Mouse (Mus musculus): ENCODE data around the gene Bglap. TPM values are rescaled to one million over a fixed set of nuclear protein-coding genes. Genes with fewer than 3 reads are reported as not detected.
A peak's percentile ranks its signal among the peaks of the same experiment; 100 is the strongest.
"Not testable (repeated sequence)": the region's sequence is repeated elsewhere in the genome, so short reads cannot be mapped to it uniquely, and the experiment has no call there.

Bglap gene
- not detected in 2 replicates for polyA plus RNA-seq (2011; ENCODE audit: insufficient read length, low read depth, missing spikeins)

DNA sequence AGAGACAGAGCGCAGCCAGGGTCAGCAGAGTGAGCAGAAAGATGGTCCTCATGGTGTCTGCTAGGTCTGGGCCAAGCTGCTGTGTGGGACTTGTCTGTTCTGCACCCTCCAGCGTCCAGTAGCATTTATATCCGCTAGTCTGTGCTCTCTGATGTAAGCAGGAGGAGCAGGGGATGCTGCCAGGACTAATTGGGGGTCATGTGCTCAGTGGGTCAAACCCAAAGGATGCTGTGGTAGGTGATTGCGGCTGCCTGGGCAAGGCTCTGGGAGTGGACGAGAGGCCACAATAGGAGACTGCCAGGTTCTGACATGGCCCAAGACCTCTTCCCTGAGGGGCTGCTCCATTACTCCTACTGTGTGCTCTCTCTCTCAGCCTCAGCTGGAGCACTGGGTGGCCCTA, at the start of gene Bglap:
Bglap (minus strand) TSS at position 101 of the 400 bp plus-strand sequence.
- Histone ChIP-seq H3K27ac (ENCODE audit: insufficient read depth, low read length) (no peak within 1 kb of the TSS), H3K4me1 (ENCODE audit: control insufficient read depth, insufficient read depth, low read length) (no peaks in the 10 kb centered on the region), H3K4me3 (ENCODE audit: insufficient read depth, low read length) (no peak within 1 kb of the TSS)
- TF ChIP-seq POLR2A (IDR thresholded peaks at IDR 0.05; ENCODE audit: low read depth, low read length), result no peak
- no peak for TF ChIP-seq CTCF (IDR thresholded peaks at IDR 0.05; ENCODE audit: borderline replicate concordance, insufficient read depth, low read length)

GRCm38 (mm10) chr3:88428639-88429038, 44.4 kb upstream of the Bglap start:
- not testable (repeated sequence) for H3K27ac ChIP-seq (ENCODE audit: insufficient read depth, low read length); H3K4me3 ChIP-seq (ENCODE audit: insufficient read depth, low read length); H3K4me1 ChIP-seq (ENCODE audit: control insufficient read depth, insufficient read depth, low read length)

GRCm38 (mm10) chr3:88427342-88427905, 43.2 kb upstream of the Bglap start:
- Histone ChIP-seq H3K4me3 (ENCODE audit: insufficient read depth, low read length) (no peak overlapping the region), H3K4me1 (ENCODE audit: control insufficient read depth, insufficient read depth, low read length) (no peaks in the 10 kb centered on the region), H3K27ac (ENCODE audit: insufficient read depth, low read length) (no peak overlapping the region)
- TF ChIP-seq CTCF (IDR thresholded peaks at IDR 0.05; ENCODE audit: borderline replicate concordance, insufficient read depth, low read length), result no peak
- no peak for TF ChIP-seq POLR2A (IDR thresholded peaks at IDR 0.05; ENCODE audit: low read depth, low read length)

- H3K27ac ChIP-seq (ENCODE audit: insufficient read depth, low read length), result no peak overlapping the region
- H3K4me1 ChIP-seq (ENCODE audit: control insufficient read depth, insufficient read depth, low read length), result 0 out of 2 replicates have a peak, but pooled peaks cover 3% of the 10 kb centered on the region
- no peak for TF ChIP-seq CTCF (IDR thresholded peaks at IDR 0.05; ENCODE audit: borderline replicate concordance, insufficient read depth, low read length)
- TF ChIP-seq POLR2A (IDR thresholded peaks at IDR 0.05; ENCODE audit: low read depth, low read length), result no peak
- no peak overlapping the region for H3K4me3 ChIP-seq (ENCODE audit: insufficient read depth, low read length)
Measured at GRCm38 (mm10) chr3:88425708-88426420, 41.6 kb upstream of the Bglap start.

GRCm38 (mm10) chr3:88425330-88425689, 41.0 kb upstream of the Bglap start:
- no peak overlapping the region for H3K27ac ChIP-seq (ENCODE audit: insufficient read depth, low read length)
- TF ChIP-seq CTCF (IDR thresholded peaks at IDR 0.05; ENCODE audit: borderline replicate concordance, insufficient read depth, low read length) (no peak), POLR2A (IDR thresholded peaks at IDR 0.05; ENCODE audit: low read depth, low read length) (no peak)
- H3K4me3 ChIP-seq (ENCODE audit: insufficient read depth, low read length), result no peak overlapping the region
- 0 out of 2 replicates have a peak, but pooled peaks cover 3% of the 10 kb centered on the region for H3K4me1 ChIP-seq (ENCODE audit: control insufficient read depth, insufficient read depth, low read length)

DNA sequence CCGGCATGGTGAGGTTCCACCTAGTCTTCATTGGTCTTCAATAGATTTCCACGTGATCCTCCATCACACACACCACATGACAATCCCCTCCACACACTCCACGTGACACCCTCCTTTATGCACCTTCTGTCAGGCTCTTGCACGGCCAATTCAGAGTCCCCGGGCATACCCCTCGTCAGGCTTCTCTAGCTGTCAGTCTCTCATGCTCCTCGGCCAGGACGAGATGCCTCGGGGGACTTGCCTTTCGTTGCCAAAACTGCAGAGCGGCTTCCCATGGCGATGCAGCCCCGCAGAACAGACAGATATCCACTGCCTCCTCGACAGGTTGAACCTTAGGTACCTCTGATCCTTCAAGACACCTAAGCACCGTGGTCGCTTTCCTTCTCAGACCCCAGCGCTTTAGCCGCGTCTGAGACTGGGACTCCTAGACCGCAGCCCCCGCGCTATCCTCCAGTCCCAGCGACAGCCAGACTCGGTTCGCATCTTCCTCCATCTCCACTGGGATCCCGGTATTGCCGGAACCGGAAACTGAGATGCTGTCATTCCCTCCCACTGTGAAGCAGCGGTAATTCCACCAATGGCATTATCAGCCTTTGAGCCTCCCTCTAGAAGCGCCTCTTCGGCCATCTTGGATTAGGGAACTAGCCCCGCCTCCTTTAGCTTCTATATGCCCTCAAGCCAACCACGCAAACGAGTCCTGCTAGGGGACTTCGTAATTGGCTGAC, 40.5 kb upstream of the Bglap start, which contains the start of gene Slc25a44:
Slc25a44 (minus strand) TSS at position 535 of the 725 bp plus-strand sequence.
- Histone ChIP-seq H3K27ac (ENCODE audit: insufficient read depth, low read length) (no peak within 1 kb of the TSS), H3K4me1 (ENCODE audit: control insufficient read depth, insufficient read depth, low read length) (0 out of 2 replicates have a peak, but pooled peaks cover 3% of the 10 kb centered on the region), H3K4me3 (ENCODE audit: insufficient read depth, low read length) (peak within 1 kb of the TSS; percentile 77)
- TF ChIP-seq CTCF (IDR thresholded peaks at IDR 0.05; ENCODE audit: borderline replicate concordance, insufficient read depth, low read length) (no peak), POLR2A (IDR thresholded peaks at IDR 0.05; ENCODE audit: low read depth, low read length) (peak; percentile 94)

DNA sequence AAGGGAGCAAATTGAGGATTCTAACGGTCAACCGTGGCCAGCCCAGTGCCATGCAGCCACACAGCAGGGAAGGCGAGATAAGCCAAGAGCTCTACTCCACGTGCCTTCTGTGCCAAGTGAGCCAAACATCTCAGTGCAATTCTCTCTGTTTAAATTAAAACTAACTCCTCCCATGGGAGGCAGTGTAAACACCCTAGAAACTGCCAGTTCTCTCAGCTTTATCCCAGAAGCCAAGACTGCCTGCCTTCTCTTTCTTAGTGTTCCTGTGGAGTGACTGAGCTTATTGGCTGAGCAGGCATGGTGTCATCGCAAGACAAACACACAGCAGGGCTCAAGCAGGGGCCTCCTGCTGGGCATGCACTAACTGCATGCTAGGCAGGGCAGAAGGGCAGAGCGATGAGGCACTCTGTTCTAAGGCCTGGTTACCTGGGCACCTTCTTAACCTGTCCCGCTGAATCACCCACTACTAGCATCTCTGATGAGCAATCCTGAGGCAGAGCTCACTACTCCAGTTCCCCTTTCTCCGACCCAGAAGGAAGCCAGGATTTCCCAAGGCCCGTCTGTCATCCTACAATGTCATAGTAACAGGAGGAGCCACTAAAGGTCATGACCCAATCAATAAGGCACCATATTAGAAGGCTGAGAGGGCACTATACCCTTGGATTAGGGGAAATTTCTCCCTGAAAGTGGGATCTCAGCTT, 37.9 kb upstream of the Bglap start:
- 0 out of 2 replicates have a peak, but pooled peaks cover 3% of the 10 kb centered on the region for H3K4me1 ChIP-seq (ENCODE audit: control insufficient read depth, insufficient read depth, low read length)
- H3K27ac ChIP-seq (ENCODE audit: insufficient read depth, low read length), result no peak overlapping the region
- TF ChIP-seq POLR2A (IDR thresholded peaks at IDR 0.05; ENCODE audit: low read depth, low read length) (no peak), CTCF (IDR thresholded peaks at IDR 0.05; ENCODE audit: borderline replicate concordance, insufficient read depth, low read length) (no peak)
- H3K4me3 ChIP-seq (ENCODE audit: insufficient read depth, low read length), result no peak overlapping the region

- Histone ChIP-seq H3K4me3 (ENCODE audit: insufficient read depth, low read length) (no peak overlapping the region), H3K4me1 (ENCODE audit: control insufficient read depth, insufficient read depth, low read length) (0 out of 2 replicates have a peak, but pooled peaks cover 3% of the 10 kb centered on the region), H3K27ac (ENCODE audit: insufficient read depth, low read length) (no peak overlapping the region)
- TF ChIP-seq CTCF (IDR thresholded peaks at IDR 0.05; ENCODE audit: borderline replicate concordance, insufficient read depth, low read length), result no peak
- no peak for TF ChIP-seq POLR2A (IDR thresholded peaks at IDR 0.05; ENCODE audit: low read depth, low read length)
Measured at GRCm38 (mm10) chr3:88420771-88421170, 36.5 kb upstream of the Bglap start.

DNA sequence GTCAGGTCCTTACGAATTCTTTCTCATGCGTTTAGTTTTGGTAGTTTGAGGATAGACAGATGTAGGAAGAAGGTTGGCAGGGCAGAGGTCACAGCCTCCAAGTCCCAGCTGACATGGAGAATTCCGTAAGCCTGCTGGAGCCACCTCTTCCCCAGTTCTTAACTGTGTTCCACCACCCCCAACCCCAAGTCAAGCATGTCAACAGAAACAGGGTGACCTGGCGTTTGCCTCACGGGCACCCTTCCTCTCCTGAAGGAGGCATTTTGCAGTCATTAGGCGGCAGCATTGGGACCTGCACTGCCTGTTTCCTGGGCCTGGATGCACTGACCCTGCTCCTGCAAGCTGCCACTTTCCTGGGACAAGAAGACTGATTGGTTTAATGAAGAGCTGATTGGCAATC, 33.8 kb upstream of the Bglap start:
- no peak for TF ChIP-seq POLR2A (IDR thresholded peaks at IDR 0.05; ENCODE audit: low read depth, low read length)
- no peak for TF ChIP-seq CTCF (IDR thresholded peaks at IDR 0.05; ENCODE audit: borderline replicate concordance, insufficient read depth, low read length)
- Histone ChIP-seq H3K4me3 (ENCODE audit: insufficient read depth, low read length) (no peak overlapping the region), H3K4me1 (ENCODE audit: control insufficient read depth, insufficient read depth, low read length) (0 out of 2 replicates have a peak, but pooled peaks cover 3% of the 10 kb centered on the region), H3K27ac (ENCODE audit: insufficient read depth, low read length) (no peak overlapping the region)

All from embryonic fibroblast, embryonic 13.5 days (primary cell).